Mouse (Mus musculus) neural tube, embryonic 11.5 days (tissue): ENCODE measurements around the gene Mboat2. TPM values are rescaled to one million over a fixed set of nuclear protein-coding genes. Genes with fewer than 3 reads are reported as not detected.
A peak's percentile ranks its signal among the peaks of the same experiment; 100 is the strongest.

Source experiments
- ATAC-seq: fragments of 200-750 bp; cut with Nextera tagmentation; 2 replicates; pipeline ENCODE4 v1.8.0; 2017; ENCODE audit warnings: moderate number of reproducible peaks, mild to moderate bottlenecking, moderate TSS enrichment, moderate library complexity; ENCODE audit not compliant: insufficient read depth, low FRiP score, low TSS enrichment
- DNase-seq: peaks from one replicate; pipeline ENCODE4 v3.0.0-alpha.2; 2015; ENCODE audit warnings: low spot score
- H3K27ac ChIP-seq: fragments of 300-500 bp; sonication (generic); 2 replicates; pipeline ENCODE4 v1.5.1; 2014; ENCODE audit warnings: low read depth, mild to moderate bottlenecking, low read length
- H3K27me3 ChIP-seq: fragments of 300-500 bp; sonication (generic); 2 replicates; pipeline ENCODE4 v1.6.1; 2014; ENCODE audit warnings: mild to moderate bottlenecking, low read length, mixed read lengths; ENCODE audit not compliant: control insufficient read depth, insufficient read depth
- H3K36me3 ChIP-seq: fragments of 300-500 bp; sonication (generic); 2 replicates; pipeline ENCODE4 v1.6.1; 2014; ENCODE audit warnings: mild to moderate bottlenecking, low read length, moderate library complexity, mixed read lengths; ENCODE audit not compliant: control insufficient read depth, insufficient read depth
- H3K4me1 ChIP-seq: fragments of 300-500 bp; sonication (generic); 2 replicates; pipeline ENCODE4 v1.6.1; 2014; ENCODE audit warnings: low read length, mixed read lengths; ENCODE audit not compliant: control insufficient read depth, insufficient read depth
- H3K4me2 ChIP-seq: fragments of 300-500 bp; sonication (generic); 2 replicates; pipeline ENCODE4 v1.6.1; 2014; ENCODE audit warnings: low read depth, mild to moderate bottlenecking, moderate library complexity
- H3K4me3 ChIP-seq: fragments of 300-500 bp; sonication (generic); 2 replicates; pipeline ENCODE4 v1.5.1; 2014; ENCODE audit warnings: low read depth, low read length
- H3K9ac ChIP-seq: fragments of 300-500 bp; sonication (generic); 2 replicates; pipeline ENCODE4 v1.6.1; 2014; ENCODE audit warnings: mild to moderate bottlenecking, low read length
- H3K9me3 ChIP-seq: fragments of 300-500 bp; sonication (generic); 2 replicates; pipeline ENCODE4 v1.6.1; 2016; ENCODE audit warnings: low read length; ENCODE audit not compliant: control insufficient read depth
- WGBS: fragments of 180-500 bp; shearing (Covaris S2); extraction: QIAGEN DNeasy Blood & Tissue Kit; methylation state at CpG from one replicate; pipeline ENCODE4 v1.1.7; 2014; 5-methylcytosine and 5-hydroxymethylcytosine counted together
- polyA plus RNA-seq: library from polyadenylated mRNA; unstranded; fragments of >200 nt; fragmentation: Nextera tagmentation; extraction: Ambion mirVana; gene quantifications from 2 replicates; pipeline ENCODE4 v1.2.1, GENCODE M21; 2014

Mboat2 gene
- polyA plus RNA-seq, 1 experiment from 2014 or later = 60.9 TPM

GRCm38 (mm10) chr12:24972371-24973350 lies 142.0 kb downstream of the Mboat2 start:
- WGBS = 77% methylated on average over 8 of the region's 8 CpGs

GRCm38 (mm10) chr12:24973586-24973985 lies 142.9 kb downstream of the Mboat2 start:
- Histone ChIP-seq H3K9ac (no peak overlapping the region), H3K36me3 (no peaks in the 10 kb centered on the region), H3K4me1 (no peaks in the 10 kb centered on the region; the same call in 1 of the 2 replicates), H3K4me2 (no peak overlapping the region), H3K27me3 (no peaks in the 10 kb centered on the region), H3K9me3 (no peaks in the 10 kb centered on the region), H3K27ac (no peak overlapping the region), H3K4me3 (no peak overlapping the region)
- DNase-seq = no peak
- 75% methylated on average over 5 of the region's 5 CpGs for WGBS
- ATAC-seq = no peak

More at GRCm38 (mm10) chr12:24972371-24973350, 142.0 kb downstream of the Mboat2 start:
- no peak overlapping the region for H3K27ac ChIP-seq
- H3K4me3 ChIP-seq = no peak overlapping the region
- no peaks in the 10 kb centered on the region for H3K36me3 ChIP-seq
- H3K9me3 ChIP-seq = no peaks in the 10 kb centered on the region
- no peaks in the 10 kb centered on the region for H3K27me3 ChIP-seq
- H3K4me2 ChIP-seq = no peak overlapping the region
- H3K9ac ChIP-seq = no peak overlapping the region
- H3K4me1 ChIP-seq = no peaks in the 10 kb centered on the region; the same call in 1 of the 2 replicates
- no peak for DNase-seq
- no peak for ATAC-seq

DNA sequence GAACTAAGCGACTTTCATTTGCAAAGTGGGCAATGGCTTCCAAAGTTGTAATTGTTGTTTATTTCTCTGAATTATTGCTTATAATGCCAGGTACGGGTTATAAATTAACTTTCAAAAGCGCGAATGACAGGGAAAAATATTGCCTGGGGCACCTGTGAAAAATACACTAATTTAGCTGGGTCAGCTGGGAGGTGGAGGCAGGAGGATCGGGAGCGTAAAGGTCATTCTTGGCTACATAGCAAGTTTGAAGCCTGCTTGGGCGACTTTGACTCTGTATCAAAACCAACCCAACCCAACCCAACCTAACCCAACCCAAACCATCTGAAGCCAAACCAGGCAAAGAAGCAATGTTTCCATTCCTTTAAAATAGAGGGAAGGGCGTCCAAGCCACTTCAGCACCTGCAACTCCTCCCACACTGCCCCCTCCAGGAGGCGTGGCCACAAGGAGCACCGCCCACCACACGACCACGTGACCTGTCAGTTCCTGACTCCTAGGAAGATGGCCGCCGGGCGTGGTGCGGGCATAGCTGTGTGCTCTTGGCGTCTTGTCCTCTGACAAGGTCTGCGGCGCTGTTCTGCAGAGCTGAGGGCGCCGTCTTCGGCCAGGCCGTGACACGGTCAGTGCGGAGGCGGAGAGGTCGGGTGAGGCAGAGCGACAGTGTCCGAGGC lies 143.9 kb downstream of the Mboat2 start, which contains the start of gene Kidins220:
Gene Kidins220, plus strand, starts transcription at position 480 of the 669 bp plus-strand sequence.
- Histone ChIP-seq H3K27ac (peak within 1 kb of the TSS; percentile 82), H3K36me3 (no peaks in the 10 kb centered on the region), H3K4me1 (no peaks in the 10 kb centered on the region; the same call in 1 of the 2 replicates), H3K4me2 (peak within 1 kb of the TSS; percentile 57), H3K9me3 (no peaks in the 10 kb centered on the region), H3K27me3 (no peaks in the 10 kb centered on the region), H3K9ac (peak within 1 kb of the TSS; percentile 78), H3K4me3 (peak within 1 kb of the TSS; percentile 81)
- WGBS = 16% methylated on average over 29 of the region's 29 CpGs
- DNase-seq (peak; percentile 96), ATAC-seq (peak; percentile 93)

- DNase-seq = peak; percentile 82
- WGBS = under 1% methylated on average over 29 of the region's 31 CpGs
- peak overlapping the region; percentile 57 for H3K4me2 ChIP-seq
- no peaks in the 10 kb centered on the region; the same call in 1 of the 2 replicates for H3K4me1 ChIP-seq
- peak overlapping the region; percentile 81 for H3K4me3 ChIP-seq
- no peaks in the 10 kb centered on the region for H3K9me3 ChIP-seq
- H3K27me3 ChIP-seq = no peaks in the 10 kb centered on the region
- H3K9ac ChIP-seq = peak overlapping the region; percentile 78
- peak; percentile 76 for ATAC-seq
- H3K36me3 ChIP-seq = no peaks in the 10 kb centered on the region
- H3K27ac ChIP-seq = peak overlapping the region; percentile 82
Observed at GRCm38 (mm10) chr12:24975115-24975733, 144.5 kb downstream of the Mboat2 start.

GRCm38 (mm10) chr12:24985226-24985625 lies 154.5 kb downstream of the Mboat2 start:
- Histone ChIP-seq H3K27ac (no peak overlapping the region), H3K4me1 (no peaks in the 10 kb centered on the region), H3K9ac (no peak overlapping the region), H3K4me2 (no peak overlapping the region), H3K27me3 (no peaks in the 10 kb centered on the region), H3K9me3 (no peaks in the 10 kb centered on the region), H3K36me3 (no peaks in the 10 kb centered on the region; the same call in 1 of the 2 replicates), H3K4me3 (no peak overlapping the region)
- ATAC-seq = no peak
- WGBS = 89% methylated on average over 5 of the region's 5 CpGs
- no peak for DNase-seq

DNA sequence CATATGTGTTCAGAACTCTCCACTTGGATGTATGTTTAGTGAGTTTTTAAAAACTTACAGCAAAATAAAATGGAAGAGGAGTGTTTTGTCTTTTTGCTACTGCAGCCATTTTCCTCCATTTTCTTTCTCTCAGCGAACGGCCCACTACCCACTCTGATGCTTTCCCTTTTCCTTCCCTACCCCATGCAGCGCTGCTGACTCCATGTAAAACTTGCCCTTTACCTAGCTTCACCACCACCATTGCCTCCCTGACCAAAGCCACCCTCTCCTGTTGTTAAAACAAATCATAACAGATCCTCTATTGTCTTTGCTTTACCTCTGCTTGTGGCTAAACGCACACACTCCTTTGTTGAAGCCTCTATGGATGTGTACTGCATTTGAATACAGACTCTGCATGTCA lies 164.7 kb downstream of the Mboat2 start:
- Histone ChIP-seq H3K4me1 (no peaks in the 10 kb centered on the region), H3K9me3 (no peaks in the 10 kb centered on the region), H3K9ac (no peak overlapping the region), H3K4me2 (no peak overlapping the region), H3K36me3 (peaks cover 12% of the 10 kb centered on the region), H3K27ac (no peak overlapping the region), H3K27me3 (no peaks in the 10 kb centered on the region), H3K4me3 (no peak overlapping the region)
- 87% methylated on average over 4 of the region's 4 CpGs for WGBS
- DNase-seq (no peak), ATAC-seq (no peak)

DNA sequence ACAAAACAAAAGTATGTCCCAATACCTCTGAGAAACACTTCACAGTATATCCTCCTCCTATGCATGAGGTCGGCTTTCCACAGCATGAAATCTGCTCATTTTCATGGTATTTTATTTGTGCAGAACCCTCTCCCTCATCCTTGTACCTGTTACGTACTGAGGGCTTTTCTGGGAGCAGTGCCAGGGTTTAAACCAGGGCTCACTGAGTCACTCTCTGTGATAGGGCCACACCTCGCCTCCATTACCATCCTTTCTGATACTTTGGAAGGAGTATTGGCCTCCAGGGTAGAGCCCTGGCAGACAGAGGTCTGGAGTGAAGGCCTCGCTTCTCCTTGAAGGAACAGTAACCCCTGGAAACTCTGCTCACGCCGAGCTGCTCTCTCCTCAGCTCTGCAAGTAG lies 174.7 kb downstream of the Mboat2 start:
- 82% methylated on average over 6 of the region's 6 CpGs for WGBS
- peaks cover 17% of the 10 kb centered on the region; the same call in 1 of the 2 replicates for H3K36me3 ChIP-seq
- ATAC-seq = no peak

GRCm38 (mm10) chr12:25009957-25010356 lies 179.3 kb downstream of the Mboat2 start:
- H3K27ac ChIP-seq = no peak overlapping the region
- no peak overlapping the region for H3K4me2 ChIP-seq
- ATAC-seq (no peak), DNase-seq (no peak)
- H3K4me1 ChIP-seq = no peaks in the 10 kb centered on the region
- H3K27me3 ChIP-seq = no peaks in the 10 kb centered on the region
- H3K4me3 ChIP-seq = no peak overlapping the region
- 89% methylated on average over 9 of the region's 9 CpGs for WGBS
- no peak overlapping the region for H3K9ac ChIP-seq
- H3K9me3 ChIP-seq = no peaks in the 10 kb centered on the region
- H3K36me3 ChIP-seq = peaks cover 17% of the 10 kb centered on the region

More for the DNA sequence above, 174.7 kb downstream of the Mboat2 start:
- DNase-seq = no peak
- H3K9ac ChIP-seq = no peak overlapping the region
- H3K4me3 ChIP-seq = no peak overlapping the region
- H3K4me1 ChIP-seq = no peaks in the 10 kb centered on the region
- no peak overlapping the region for H3K27ac ChIP-seq
- no peak overlapping the region for H3K4me2 ChIP-seq
- no peaks in the 10 kb centered on the region for H3K27me3 ChIP-seq
- no peaks in the 10 kb centered on the region for H3K9me3 ChIP-seq
